Mouse (Mus musculus) intestine, postnatal 0 days (tissue): Measurements from ENCODE around the gene Bean1. TPM values are rescaled to one million over a fixed set of nuclear protein-coding genes. Genes with fewer than 3 reads are reported as not detected.

Experiments used
- ATAC-seq: fragments of 200-750 bp; cut with Nextera tagmentation; 2 replicates; pipeline ENCODE4 v1.8.0; 2017; ENCODE audit warnings: mild to moderate bottlenecking, moderate TSS enrichment, moderate library complexity
- H3K27ac ChIP-seq: fragments of 300-500 bp; sonication (generic); 2 replicates; pipeline ENCODE4 v1.5.1; 2014; ENCODE audit warnings: mild to moderate bottlenecking, low read depth, low read length, moderate library complexity
- H3K27me3 ChIP-seq: fragments of 300-500 bp; sonication (generic); replicated peaks from 2 replicates; pipeline ENCODE4 v1.6.1; 2014; ENCODE audit warnings: low read length, mixed read lengths; ENCODE audit not compliant: control insufficient read depth, insufficient read depth
- H3K36me3 ChIP-seq: fragments of 300-500 bp; sonication (generic); 2 replicates; pipeline ENCODE4 v1.6.1; 2014; ENCODE audit warnings: mild to moderate bottlenecking, moderate library complexity; ENCODE audit not compliant: control insufficient read depth, insufficient read depth
- H3K4me1 ChIP-seq: fragments of 300-500 bp; sonication (generic); replicated peaks from 2 replicates; pipeline ENCODE4 v1.6.1; 2014; ENCODE audit warnings: antibody characterized with exemption, low read length, mixed read lengths; ENCODE audit not compliant: control insufficient read depth, insufficient read depth
- H3K4me2 ChIP-seq: fragments of 300-500 bp; sonication (generic); replicated peaks from 2 replicates; pipeline ENCODE4 v1.6.1; 2014; ENCODE audit warnings: low read depth, mild to moderate bottlenecking, moderate library complexity
- H3K4me3 ChIP-seq: fragments of 300-500 bp; sonication (generic); 2 replicates; pipeline ENCODE4 v1.5.1; 2014; ENCODE audit warnings: low read depth, low read length
- H3K9ac ChIP-seq: fragments of 300-500 bp; sonication (generic); 2 replicates; pipeline ENCODE4 v1.6.1; 2014; ENCODE audit warnings: mild to moderate bottlenecking, low read depth, low read length
- H3K9me3 ChIP-seq: fragments of 300-500 bp; sonication (generic); 2 replicates; pipeline ENCODE4 v1.6.1; 2016; ENCODE audit warnings: mixed run types; ENCODE audit not compliant: control insufficient read depth
- CTCF ChIP-seq: sonication (generic); IDR thresholded peaks from 2 replicates; pipeline ENCODE4 v1.5.1; 2016; ENCODE audit warnings: low read depth, mild to moderate bottlenecking, control low read depth, antibody characterized with exemption, moderate library complexity
- WGBS: fragments of 180-500 bp; shearing (Covaris S2); extraction: QIAGEN DNeasy Blood & Tissue Kit; methylation state at CpG from one replicate; pipeline ENCODE4 v1.1.7; 2014; 5-methylcytosine and 5-hydroxymethylcytosine counted together
- polyA plus RNA-seq: library from polyadenylated mRNA; unstranded; fragments of >200 nt; fragmentation: Nextera tagmentation; extraction: Ambion mirVana; gene quantifications from 2 replicates; pipeline ENCODE4 v1.2.1, GENCODE M21; 2015

The Bean1 gene
- polyA plus RNA-seq, 1 experiment from 2014 or later = 0.85 TPM

GRCm38 (mm10) chr8:104201622-104202021 is 31.4 kb downstream of the Bean1 start:
- Histone ChIP-seq H3K27ac (no peak overlapping the region), H3K9ac (no peak overlapping the region), H3K4me3 (no peak overlapping the region), H3K27me3 (no peaks in the 10 kb centered on the region), H3K4me2 (no peak overlapping the region), H3K36me3 (no peaks in the 10 kb centered on the region), H3K9me3 (no peaks in the 10 kb centered on the region), H3K4me1 (no peaks in the 10 kb centered on the region)
- 72% methylated on average over 3 of the region's 3 CpGs for WGBS
- TF ChIP-seq CTCF = no peak
- ATAC-seq = no peak

- Histone ChIP-seq H3K27ac (no peak overlapping the region), H3K9ac (no peak overlapping the region), H3K4me2 (no peak overlapping the region), H3K4me3 (no peak overlapping the region), H3K4me1 (no peaks in the 10 kb centered on the region), H3K27me3 (no peaks in the 10 kb centered on the region), H3K36me3 (no peaks in the 10 kb centered on the region), H3K9me3 (no peaks in the 10 kb centered on the region)
- no peak for ATAC-seq
- TF ChIP-seq CTCF = no peak
- 90% methylated on average over 4 of the region's 4 CpGs for WGBS
Measured at GRCm38 (mm10) chr8:104202320-104202719, 32.1 kb downstream of the Bean1 start.

GRCm38 (mm10) chr8:104205292-104205691 is 35.0 kb downstream of the Bean1 start:
- no peak overlapping the region for H3K4me2 ChIP-seq
- no peaks in the 10 kb centered on the region for H3K4me1 ChIP-seq
- no peak overlapping the region for H3K4me3 ChIP-seq
- no peak for ATAC-seq
- no peaks in the 10 kb centered on the region for H3K36me3 ChIP-seq
- no peak for TF ChIP-seq CTCF
- no peak overlapping the region for H3K27ac ChIP-seq
- H3K9ac ChIP-seq = no peak overlapping the region
- H3K27me3 ChIP-seq = no peaks in the 10 kb centered on the region
- no peaks in the 10 kb centered on the region for H3K9me3 ChIP-seq
- WGBS = 64% methylated on average over 3 of the region's 3 CpGs

- Histone ChIP-seq H3K36me3 (no peaks in the 10 kb centered on the region), H3K27me3 (no peaks in the 10 kb centered on the region), H3K9ac (no peak overlapping the region), H3K27ac (no peak overlapping the region), H3K4me1 (no peaks in the 10 kb centered on the region), H3K9me3 (no peaks in the 10 kb centered on the region), H3K4me2 (no peak overlapping the region), H3K4me3 (no peak overlapping the region)
- ATAC-seq = no peak
- TF ChIP-seq CTCF = no peak
- whole genome bisulfite sequencing = 84% methylated on average over 5 of the region's 5 CpGs
Measured at GRCm38 (mm10) chr8:104217601-104218000, 47.4 kb downstream of the Bean1 start.

GRCm38 (mm10) chr8:104219079-104219478 is 48.8 kb downstream of the Bean1 start:
- Histone ChIP-seq H3K4me1 (no peaks in the 10 kb centered on the region), H3K27ac (no peak overlapping the region), H3K4me2 (no peak overlapping the region), H3K9ac (no peak overlapping the region), H3K27me3 (no peaks in the 10 kb centered on the region), H3K9me3 (no peaks in the 10 kb centered on the region), H3K36me3 (no peaks in the 10 kb centered on the region), H3K4me3 (no peak overlapping the region)
- no peak; the same call in 1 of the 2 replicates for ATAC-seq
- 31% methylated on average over 11 of the region's 11 CpGs for WGBS
- TF ChIP-seq CTCF = peak; percentile 75

GRCm38 (mm10) chr8:104219806-104220205 is 49.6 kb downstream of the Bean1 start:
- H3K27me3 ChIP-seq = no peaks in the 10 kb centered on the region
- H3K4me1 ChIP-seq = no peaks in the 10 kb centered on the region
- H3K4me2 ChIP-seq = no peak overlapping the region
- H3K27ac ChIP-seq = no peak overlapping the region
- no peak for ATAC-seq
- H3K36me3 ChIP-seq = no peaks in the 10 kb centered on the region
- WGBS = 42% methylated on average over 5 of the region's 5 CpGs
- H3K4me3 ChIP-seq = no peak overlapping the region
- H3K9ac ChIP-seq = no peak overlapping the region
- peak; percentile 91 for TF ChIP-seq CTCF
- no peaks in the 10 kb centered on the region for H3K9me3 ChIP-seq

GRCm38 (mm10) chr8:104227048-104227447 is 56.8 kb downstream of the Bean1 start:
- H3K4me2 ChIP-seq = no peak overlapping the region
- H3K27ac ChIP-seq = no peak overlapping the region
- no peaks in the 10 kb centered on the region for H3K4me1 ChIP-seq
- ATAC-seq = no peak
- no peaks in the 10 kb centered on the region for H3K27me3 ChIP-seq
- no peak overlapping the region for H3K9ac ChIP-seq
- H3K9me3 ChIP-seq = no peaks in the 10 kb centered on the region
- no peak overlapping the region for H3K4me3 ChIP-seq
- no peak for TF ChIP-seq CTCF
- WGBS = 92% methylated on average over 5 of the region's 5 CpGs
- H3K36me3 ChIP-seq = peaks cover 49% of the 10 kb centered on the region
